Mouse (Mus musculus) neural tube, embryonic 14.5 days (tissue): ENCODE results near the gene Abcc2. TPM values are rescaled to one million over a fixed set of nuclear protein-coding genes. Genes with fewer than 3 reads are reported as not detected.

Experiments used
- ATAC-seq: fragments of 200-750 bp; cut with Nextera tagmentation; 2 replicates; pipeline ENCODE4 v1.8.0; 2017; ENCODE audit warnings: low read depth, mild to moderate bottlenecking, moderate TSS enrichment, moderate library complexity
- H3K27ac ChIP-seq: fragments of 300-500 bp; sonication (generic); 2 replicates; pipeline ENCODE4 v1.5.1; 2014; ENCODE audit warnings: low read depth, mild to moderate bottlenecking, control low read depth, low read length, moderate library complexity, mixed read lengths
- H3K27me3 ChIP-seq: fragments of 300-500 bp; sonication (generic); 2 replicates; pipeline ENCODE4 v1.6.1; 2014; ENCODE audit warnings: low read length; ENCODE audit not compliant: control insufficient read depth, insufficient read depth
- H3K36me3 ChIP-seq: fragments of 300-500 bp; sonication (generic); 2 replicates; pipeline ENCODE4 v1.6.1; 2014; ENCODE audit warnings: low read length, mixed read lengths; ENCODE audit not compliant: control insufficient read depth, insufficient read depth
- H3K4me1 ChIP-seq: fragments of 300-500 bp; sonication (generic); 2 replicates; pipeline ENCODE4 v1.6.1; 2014; ENCODE audit warnings: low read length; ENCODE audit not compliant: control insufficient read depth, insufficient read depth
- H3K4me2 ChIP-seq: fragments of 300-500 bp; sonication (generic); 2 replicates; pipeline ENCODE4 v1.6.1; 2014; ENCODE audit warnings: mild to moderate bottlenecking, low read depth, low read length, control low read depth
- H3K4me3 ChIP-seq: fragments of 300-500 bp; sonication (generic); 2 replicates; pipeline ENCODE4 v1.5.1; 2014; ENCODE audit warnings: low read depth, low read length, control low read depth, mixed read lengths
- H3K9ac ChIP-seq: fragments of 300-500 bp; sonication (generic); replicated peaks from 2 replicates; pipeline ENCODE4 v1.6.1; 2014; ENCODE audit warnings: low read depth, mild to moderate bottlenecking, control low read depth, low read length, mixed read lengths
- H3K9me3 ChIP-seq: fragments of 300-500 bp; sonication (generic); 2 replicates; pipeline ENCODE4 v1.6.1; 2016; ENCODE audit warnings: low read length; ENCODE audit not compliant: control insufficient read depth
- WGBS: fragments of 180-500 bp; shearing (Covaris S2); extraction: QIAGEN DNeasy Blood & Tissue Kit; methylation state at CpG from one replicate; pipeline ENCODE4 v1.1.7; 2014; 5-methylcytosine and 5-hydroxymethylcytosine counted together
- polyA plus RNA-seq: library from polyadenylated mRNA; unstranded; fragments of >200 nt; fragmentation: Nextera tagmentation; extraction: Ambion mirVana; gene quantifications from 2 replicates; pipeline ENCODE4 v1.2.1, GENCODE M21; 2014

Abcc2 gene
- polyA plus RNA-seq, 1 experiment from 2014 or later: 0.24 TPM

DNA sequence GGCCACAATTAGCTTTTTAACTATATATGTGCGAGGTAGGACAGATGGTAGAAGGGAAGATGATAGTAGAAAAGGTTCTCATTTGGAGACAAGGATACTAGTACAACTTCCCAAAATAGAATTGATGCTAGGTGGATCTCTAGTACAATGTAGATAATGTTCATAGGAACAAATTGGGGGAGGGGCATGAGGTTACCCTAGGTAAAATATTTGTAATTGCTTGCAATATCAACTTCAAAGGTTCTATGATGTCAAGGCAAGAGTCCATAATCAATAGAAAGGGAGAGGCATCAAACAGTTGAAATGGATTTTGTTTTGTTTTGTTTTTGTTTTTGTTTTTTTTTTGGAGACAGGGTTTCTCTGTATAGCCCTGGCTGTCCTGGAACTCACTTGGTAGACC lies 12.0 kb downstream of the Abcc2 start:
- H3K9me3 ChIP-seq: no peaks in the 10 kb centered on the region
- no peak overlapping the region for H3K4me3 ChIP-seq
- H3K27me3 ChIP-seq: no peaks in the 10 kb centered on the region
- no peaks in the 10 kb centered on the region for H3K4me1 ChIP-seq
- no peaks in the 10 kb centered on the region for H3K36me3 ChIP-seq
- 91% methylated on average over 1 of the region's 1 CpGs for WGBS
- no peak overlapping the region for H3K9ac ChIP-seq
- H3K27ac ChIP-seq: no peak overlapping the region
- no peak for ATAC-seq
- H3K4me2 ChIP-seq: no peak overlapping the region

DNA sequence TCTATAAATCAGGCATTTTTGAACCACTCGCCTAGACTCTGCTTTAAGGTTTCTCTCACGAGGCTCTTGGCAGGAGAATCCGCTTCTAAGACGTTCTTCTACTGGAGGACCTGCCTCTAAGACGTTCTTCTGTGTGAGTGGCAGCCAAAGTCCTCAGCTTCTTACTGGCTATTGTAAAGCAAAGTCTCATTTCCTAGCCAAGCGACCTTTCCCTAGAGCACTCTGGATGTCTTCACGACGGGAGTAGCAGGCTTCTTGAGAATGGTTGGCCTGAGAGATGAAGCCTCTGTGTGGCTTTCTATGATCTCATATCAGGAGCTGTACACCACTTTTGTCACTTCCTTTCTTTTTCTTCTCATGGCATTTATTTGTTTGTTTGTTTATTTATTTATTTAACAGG lies 13.5 kb downstream of the Abcc2 start:
- Histone ChIP-seq H3K27ac (no peak overlapping the region), H3K9me3 (no peaks in the 10 kb centered on the region), H3K4me2 (no peak overlapping the region), H3K36me3 (no peaks in the 10 kb centered on the region), H3K4me1 (no peaks in the 10 kb centered on the region), H3K4me3 (no peak overlapping the region), H3K27me3 (no peaks in the 10 kb centered on the region), H3K9ac (no peak overlapping the region)
- no peak for ATAC-seq
- 85% methylated on average over 8 of the region's 8 CpGs for WGBS

DNA sequence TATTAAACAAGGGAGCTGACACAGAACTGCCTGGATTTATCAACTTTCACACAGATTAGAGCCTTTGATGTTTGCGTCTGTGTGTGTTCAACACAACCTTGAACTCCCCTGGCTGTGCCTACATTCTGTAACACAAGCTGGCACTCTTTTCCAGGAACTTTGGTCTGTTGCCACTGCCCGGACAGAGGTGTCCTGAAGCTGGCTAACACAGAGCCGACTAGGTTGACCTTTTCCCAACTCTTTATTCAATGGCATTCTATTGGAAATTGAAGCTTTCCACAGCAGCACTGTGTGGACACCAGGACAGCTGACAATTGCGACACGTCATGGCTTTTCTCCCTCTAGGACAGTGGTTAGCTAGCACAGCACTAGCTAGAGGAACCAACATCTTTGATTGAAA lies 15.2 kb downstream of the Abcc2 start:
- Histone ChIP-seq H3K4me3 (no peak overlapping the region), H3K4me2 (no peak overlapping the region), H3K27ac (no peak overlapping the region), H3K4me1 (no peaks in the 10 kb centered on the region), H3K9ac (no peak overlapping the region), H3K9me3 (no peaks in the 10 kb centered on the region), H3K27me3 (no peaks in the 10 kb centered on the region), H3K36me3 (no peaks in the 10 kb centered on the region)
- WGBS: 83% methylated on average over 5 of the region's 5 CpGs
- no peak for ATAC-seq

DNA sequence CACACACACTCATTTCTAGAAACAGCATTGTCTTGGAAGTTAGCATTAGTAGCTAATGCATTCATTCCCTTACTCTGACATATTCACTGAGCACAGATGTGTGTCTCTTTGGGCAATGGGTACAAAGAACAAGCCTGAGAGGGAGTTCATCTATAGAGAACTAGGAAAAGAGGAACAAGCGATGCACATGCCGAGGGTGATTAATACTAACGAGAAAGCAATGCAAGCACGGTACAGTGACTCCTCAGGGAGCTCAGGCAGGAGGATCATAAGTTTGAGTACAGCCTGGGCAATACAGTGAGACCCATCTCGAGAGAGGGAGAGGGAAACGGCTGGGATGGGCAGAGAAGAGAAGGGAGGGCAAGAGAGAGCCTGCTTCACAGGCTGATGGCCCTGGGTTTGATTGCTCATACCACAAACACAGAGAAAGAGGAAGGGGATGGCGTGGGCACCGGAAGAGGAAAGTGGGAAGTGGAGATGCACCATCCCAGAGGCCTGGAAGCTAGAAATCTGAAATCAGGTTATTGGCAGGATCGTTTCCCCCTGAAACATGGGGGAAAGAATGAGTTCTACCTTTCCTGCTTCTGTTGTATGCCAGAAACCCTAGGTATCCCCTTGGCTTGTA lies 19.5 kb downstream of the Abcc2 start:
- H3K27ac ChIP-seq: no peak overlapping the region
- H3K4me1 ChIP-seq: no peaks in the 10 kb centered on the region
- no peak overlapping the region for H3K4me3 ChIP-seq
- no peak overlapping the region for H3K9ac ChIP-seq
- H3K27me3 ChIP-seq: no peaks in the 10 kb centered on the region
- no peak overlapping the region for H3K4me2 ChIP-seq
- H3K9me3 ChIP-seq: no peaks in the 10 kb centered on the region
- WGBS: 75% methylated on average over 9 of the region's 9 CpGs
- ATAC-seq: no peak
- no peaks in the 10 kb centered on the region for H3K36me3 ChIP-seq

DNA sequence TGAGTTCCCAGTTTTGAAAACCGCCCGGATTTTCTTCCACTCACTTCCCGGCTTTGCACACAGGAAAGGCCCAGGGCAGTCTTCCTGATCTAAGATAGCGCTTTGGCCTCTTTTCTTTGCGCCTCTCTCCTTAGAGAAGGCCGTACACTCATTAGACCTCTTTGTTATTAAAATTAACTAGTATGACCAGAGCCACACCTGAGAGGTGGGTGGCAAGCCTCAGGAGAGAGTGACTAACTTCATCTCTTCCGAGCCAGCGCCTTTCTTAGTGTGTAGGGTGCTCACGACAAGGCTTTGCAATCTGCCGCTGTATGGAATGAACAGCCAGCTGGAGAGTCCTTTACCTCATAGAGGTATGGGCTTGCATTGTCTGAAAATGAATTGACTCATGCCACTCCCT lies 21.9 kb downstream of the Abcc2 start:
- no peak overlapping the region for H3K9ac ChIP-seq
- no peaks in the 10 kb centered on the region for H3K27me3 ChIP-seq
- no peaks in the 10 kb centered on the region for H3K9me3 ChIP-seq
- ATAC-seq: no peak
- H3K4me3 ChIP-seq: no peak overlapping the region
- no peaks in the 10 kb centered on the region for H3K4me1 ChIP-seq
- no peak overlapping the region for H3K4me2 ChIP-seq
- no peaks in the 10 kb centered on the region for H3K36me3 ChIP-seq
- WGBS: 85% methylated on average over 10 of the region's 10 CpGs
- H3K27ac ChIP-seq: no peak overlapping the region

DNA sequence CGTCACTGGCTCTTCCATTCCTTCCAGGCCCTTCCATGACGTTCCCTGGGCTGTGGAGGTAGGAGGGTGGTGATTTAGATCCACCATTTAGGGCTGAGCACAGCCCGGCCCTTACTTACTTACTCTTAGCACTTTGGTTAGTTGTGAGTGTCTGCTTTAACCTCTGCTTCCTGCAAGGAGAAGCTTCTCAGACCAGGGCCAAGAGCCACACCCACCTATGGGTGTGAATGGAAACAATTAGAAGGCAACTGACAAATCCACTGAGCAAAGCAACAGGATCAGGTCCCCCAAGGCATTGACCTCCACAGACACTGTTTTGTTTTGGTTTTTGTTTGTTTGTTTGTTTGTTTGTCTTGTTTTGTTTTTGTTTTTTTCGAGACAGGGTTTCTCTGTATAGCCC lies 27.3 kb downstream of the Abcc2 start:
- no peaks in the 10 kb centered on the region for H3K36me3 ChIP-seq
- WGBS: 44% methylated on average over 4 of the region's 4 CpGs
- no peak for ATAC-seq

DNA sequence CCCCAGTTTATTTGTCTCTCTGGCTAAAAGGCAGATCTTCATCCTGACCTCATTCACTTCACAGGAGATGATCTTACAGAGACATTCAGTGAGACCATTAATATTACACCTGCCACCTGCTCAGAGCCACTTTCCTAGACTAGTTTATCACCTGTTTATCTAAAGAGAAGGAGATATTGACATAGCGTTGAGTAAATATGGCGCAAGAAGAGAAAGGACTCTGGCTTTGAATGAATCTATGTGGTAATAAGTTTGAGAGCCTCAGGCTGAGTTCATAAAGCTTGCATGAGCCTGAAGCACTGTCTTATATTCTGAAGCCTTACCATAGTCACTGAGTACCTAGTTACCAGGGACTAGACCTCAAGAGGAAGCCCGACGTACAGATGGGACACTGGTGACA lies 29.4 kb downstream of the Abcc2 start:
- Histone ChIP-seq H3K4me3 (no peak overlapping the region), H3K27ac (no peak overlapping the region), H3K4me1 (no peaks in the 10 kb centered on the region), H3K4me2 (no peak overlapping the region), H3K36me3 (no peaks in the 10 kb centered on the region), H3K9ac (no peak overlapping the region), H3K9me3 (no peaks in the 10 kb centered on the region), H3K27me3 (no peaks in the 10 kb centered on the region)
- WGBS: 95% methylated on average over 4 of the region's 4 CpGs
- no peak for ATAC-seq

More for the DNA sequence above, 27.3 kb downstream of the Abcc2 start:
- no peak overlapping the region for H3K4me3 ChIP-seq
- no peak overlapping the region for H3K4me2 ChIP-seq
- no peaks in the 10 kb centered on the region for H3K4me1 ChIP-seq
- no peaks in the 10 kb centered on the region for H3K27me3 ChIP-seq
- no peak overlapping the region for H3K9ac ChIP-seq
- H3K27ac ChIP-seq: no peak overlapping the region
- no peaks in the 10 kb centered on the region for H3K9me3 ChIP-seq

DNA sequence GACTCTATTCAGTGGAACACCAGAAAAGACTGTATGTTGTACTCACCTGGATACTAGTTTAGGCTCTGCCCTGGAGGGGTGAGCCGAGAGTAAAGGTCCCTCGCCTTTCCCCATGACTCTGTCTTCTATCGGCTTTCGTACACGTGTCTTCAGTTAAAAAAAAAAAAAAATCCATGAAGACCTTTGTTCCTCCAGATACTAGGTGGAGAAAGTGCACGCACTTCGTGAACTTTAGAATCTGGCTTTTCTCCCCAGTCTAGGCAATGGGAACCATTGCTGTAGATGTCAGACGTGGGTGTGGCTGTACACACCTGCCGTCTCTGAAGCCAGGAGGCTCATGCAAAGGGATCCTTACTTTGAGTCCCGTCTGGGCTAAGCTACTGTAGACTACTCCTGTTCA lies 31.3 kb downstream of the Abcc2 start:
- H3K9me3 ChIP-seq: no peaks in the 10 kb centered on the region
- no peaks in the 10 kb centered on the region for H3K4me1 ChIP-seq
- ATAC-seq: no peak
- H3K27me3 ChIP-seq: no peaks in the 10 kb centered on the region
- no peak overlapping the region for H3K27ac ChIP-seq
- no peak overlapping the region for H3K9ac ChIP-seq
- no peak overlapping the region for H3K4me2 ChIP-seq
- no peaks in the 10 kb centered on the region for H3K36me3 ChIP-seq
- H3K4me3 ChIP-seq: no peak overlapping the region
- WGBS: 90% methylated on average over 10 of the region's 10 CpGs

DNA sequence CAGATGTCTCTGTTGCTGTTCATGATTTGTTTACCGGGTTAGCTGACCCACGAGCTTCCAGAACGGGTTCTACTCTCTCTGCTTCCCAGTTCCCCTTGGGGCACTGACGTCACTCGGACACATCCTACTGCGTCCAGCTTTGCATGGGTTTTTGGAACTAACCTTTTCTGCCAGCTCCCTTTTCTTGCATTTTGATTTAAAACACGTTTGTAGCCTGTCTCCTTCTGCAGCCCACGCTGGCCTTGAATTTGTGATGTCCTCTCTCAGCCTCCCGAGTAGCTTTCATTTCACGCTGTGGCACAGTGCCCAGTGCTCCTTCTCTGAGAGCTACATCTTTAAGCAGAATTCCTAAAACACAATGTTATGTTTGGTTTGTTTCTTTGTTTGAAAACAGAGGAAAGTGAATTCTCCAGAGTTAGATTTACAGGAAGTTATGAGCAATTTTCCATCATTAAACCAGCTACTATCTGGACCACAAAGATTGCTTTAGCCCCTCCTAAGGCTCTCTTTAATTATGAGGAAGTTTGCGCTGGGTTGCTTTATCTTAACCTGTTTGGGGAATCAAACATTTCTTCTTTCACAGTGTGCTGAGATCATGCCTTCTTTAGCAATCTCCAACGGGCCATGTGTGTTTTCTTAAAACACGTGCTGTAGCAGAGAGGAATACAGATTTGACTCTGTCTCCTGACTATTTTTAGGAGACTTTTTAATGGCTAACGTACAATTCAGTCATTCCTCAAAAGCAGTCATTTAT lies 33.8 kb downstream of the Abcc2 start:
- H3K4me2 ChIP-seq: no peak overlapping the region
- no peaks in the 10 kb centered on the region for H3K4me1 ChIP-seq
- no peaks in the 10 kb centered on the region for H3K9me3 ChIP-seq
- no peak for ATAC-seq
- H3K27me3 ChIP-seq: no peaks in the 10 kb centered on the region
- no peaks in the 10 kb centered on the region for H3K36me3 ChIP-seq
- WGBS: 71% methylated on average over 14 of the region's 14 CpGs
- H3K9ac ChIP-seq: no peak overlapping the region
- H3K4me3 ChIP-seq: no peak overlapping the region
- H3K27ac ChIP-seq: no peak overlapping the region
